Mouse (Mus musculus) gastrocnemius, postnatal 36 days (tissue): Measurements from ENCODE around the gene Acsl3. TPM values are rescaled to one million over a fixed set of nuclear protein-coding genes. Genes with fewer than 3 reads are reported as not detected.
A peak's percentile ranks its signal among the peaks of the same experiment; 100 is the strongest.

Experiments used
- DNase-seq, 2 experiments: peaks; one replicate each; pipeline ENCODE4 v3.0.0; 2022
- intact Hi-C: fragments of 180-260 bp; cut with DNase I; formaldehyde crosslinking; loops from one replicate; pipeline ENCODE4 v1.15.1; 2025
- total RNA-seq, 2 experiments: library from RNA; stranded (reverse); gene quantifications; 2 replicates each; pipeline ENCODE4 v1.2.3; 2021

The Acsl3 gene
- total RNA-seq, 2 experiments from 2014 or later: 7.8 to 11.2 TPM

- no peak for DNase-seq
- intact Hi-C loops: no loop called here
Observed at GRCm38 (mm10) chr1:78682291-78682690, 24.7 kb downstream of the Acsl3 start.

GRCm38 (mm10) chr1:78684128-78684527 lies 26.5 kb downstream of the Acsl3 start:
- intact Hi-C loops: no loop called here
- no peak for DNase-seq

- intact Hi-C loops: no loop called here
- DNase-seq: no peak
Observed at GRCm38 (mm10) chr1:78686872-78687271, 29.2 kb downstream of the Acsl3 start.

DNA sequence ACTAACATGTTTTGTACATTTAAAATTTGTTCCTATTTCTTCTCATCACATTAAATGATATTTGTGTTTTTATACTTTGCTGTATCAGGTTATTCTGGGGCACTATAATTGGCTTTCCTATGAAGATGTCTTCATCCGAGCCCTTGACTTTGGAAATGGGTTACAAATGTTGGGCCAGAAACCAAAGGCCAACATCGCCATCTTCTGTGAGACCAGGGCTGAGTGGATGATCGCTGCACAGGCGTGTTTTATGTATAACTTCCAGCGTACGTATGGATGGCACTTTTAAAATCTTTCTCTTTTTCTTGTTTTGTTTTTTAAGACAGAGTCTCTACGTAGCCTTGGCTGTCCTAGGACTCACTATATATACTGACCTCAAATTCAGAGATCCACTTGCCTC lies 30.5 kb downstream of the Acsl3 start:
- DNase-seq: no peak
- intact Hi-C loops: loop anchor here (2.0 kb wide), 1 partner anchor 151 kb away; no protein-coding TSS in a partner anchor

GRCm38 (mm10) chr1:78694503-78695258 lies 37.1 kb downstream of the Acsl3 start:
- no peak for DNase-seq
- intact Hi-C loops: no loop called here

GRCm38 (mm10) chr1:78696305-78696704 lies 38.7 kb downstream of the Acsl3 start:
- DNase-seq: no peak
- intact Hi-C loops: no loop called here

DNA sequence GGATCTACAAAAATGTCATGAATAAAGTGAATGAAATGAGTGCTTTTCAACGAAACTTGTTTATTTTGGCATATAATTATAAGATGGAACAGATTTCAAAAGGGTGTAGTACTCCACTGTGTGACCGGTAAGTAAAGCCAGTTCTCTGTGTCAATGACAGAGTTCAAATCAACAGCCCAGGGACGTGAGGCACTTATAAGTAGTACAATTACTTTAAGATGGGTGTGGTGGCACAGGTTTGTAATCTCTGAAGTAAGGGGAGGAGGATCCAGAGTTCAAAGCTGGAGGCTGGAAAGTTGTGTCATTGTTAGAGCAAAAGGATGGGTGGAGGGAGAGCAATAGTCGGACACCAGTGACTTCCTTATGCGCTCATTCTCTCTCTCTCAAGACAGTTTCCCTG lies 39.3 kb downstream of the Acsl3 start:
- no peak for DNase-seq
- intact Hi-C loops: no loop called here

DNA sequence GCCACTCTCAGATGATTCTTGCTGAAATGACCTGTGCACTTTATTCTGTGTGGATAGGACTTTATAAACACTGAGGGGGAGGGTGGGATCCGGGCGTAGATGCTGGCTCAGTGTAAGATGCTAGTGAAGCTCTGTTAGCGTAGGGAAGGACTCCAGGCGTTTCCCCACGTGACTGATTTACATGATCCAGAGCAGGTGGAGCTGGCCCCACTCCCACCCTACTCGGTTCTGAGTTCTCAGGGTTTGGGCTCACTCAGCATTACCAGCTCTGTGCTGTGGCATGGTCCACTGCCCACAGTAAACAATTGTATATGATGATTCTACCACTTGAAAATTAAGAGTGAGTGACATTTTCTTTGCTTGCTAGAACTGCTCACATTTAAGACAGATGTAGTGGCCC lies 40.5 kb downstream of the Acsl3 start:
- DNase-seq: no peak
- intact Hi-C loops: no loop called here

- DNase-seq: no peak
- intact Hi-C loops: no loop called here
Observed at GRCm38 (mm10) chr1:78701740-78702139, 44.1 kb downstream of the Acsl3 start.

DNA sequence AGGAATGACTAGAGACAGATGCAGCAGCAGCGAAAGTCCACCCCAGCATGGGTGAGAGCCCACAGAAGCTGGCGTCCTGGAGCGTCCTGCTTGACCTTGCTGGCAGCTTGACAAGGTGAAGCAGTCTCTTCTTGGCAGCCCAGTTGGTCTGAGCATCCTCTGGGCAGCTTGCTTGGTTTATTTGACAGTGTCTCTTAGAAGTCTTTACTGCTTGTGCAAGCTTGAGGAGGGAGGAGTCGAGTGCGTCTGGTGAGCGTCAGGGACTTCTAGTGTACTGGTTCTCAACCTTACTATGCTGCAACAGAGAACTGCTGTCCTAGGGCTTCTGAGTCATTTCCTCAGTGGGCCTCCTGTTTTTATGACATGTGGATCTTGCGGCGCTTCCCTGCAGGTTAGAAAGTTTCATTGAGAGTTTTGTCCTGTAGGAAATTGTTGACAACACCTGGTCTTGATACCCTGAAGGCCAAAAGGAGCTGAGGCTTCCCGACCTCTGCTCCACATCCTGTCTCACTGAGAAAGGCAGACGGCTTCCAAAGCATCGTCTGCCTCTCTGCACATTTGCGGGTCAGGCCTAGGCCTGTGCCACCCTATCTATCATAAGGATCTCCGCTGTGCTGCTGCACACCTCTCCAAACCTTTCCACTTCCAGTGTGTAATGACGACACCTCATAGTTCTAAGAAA lies 44.8 kb downstream of the Acsl3 start:
- no peak for DNase-seq
- intact Hi-C loops: no loop called here

DNA sequence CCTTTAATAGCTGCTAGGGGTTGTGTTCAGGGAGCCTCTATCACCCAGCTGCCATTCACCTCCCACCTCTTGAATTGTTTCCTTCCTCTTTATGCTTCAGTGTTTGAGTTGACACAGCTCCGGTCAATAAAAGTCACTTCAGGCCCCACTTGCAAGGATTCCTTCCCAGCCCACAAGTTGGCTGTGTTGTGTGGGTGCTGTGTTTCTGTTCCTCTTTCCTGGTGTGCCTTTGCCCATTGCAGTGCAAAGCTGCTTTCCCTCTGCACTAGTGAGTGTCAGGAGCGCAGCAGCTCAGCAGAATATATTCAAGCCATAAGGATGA lies 45.3 kb downstream of the Acsl3 start:
- no peak for DNase-seq
- intact Hi-C loops: no loop called here

- intact Hi-C loops: no loop called here
- DNase-seq: no peak
Observed at GRCm38 (mm10) chr1:78706338-78706737, 48.7 kb downstream of the Acsl3 start.

GRCm38 (mm10) chr1:78707280-78707679 lies 49.7 kb downstream of the Acsl3 start:
- intact Hi-C loops: no loop called here
- DNase-seq: no peak

DNA sequence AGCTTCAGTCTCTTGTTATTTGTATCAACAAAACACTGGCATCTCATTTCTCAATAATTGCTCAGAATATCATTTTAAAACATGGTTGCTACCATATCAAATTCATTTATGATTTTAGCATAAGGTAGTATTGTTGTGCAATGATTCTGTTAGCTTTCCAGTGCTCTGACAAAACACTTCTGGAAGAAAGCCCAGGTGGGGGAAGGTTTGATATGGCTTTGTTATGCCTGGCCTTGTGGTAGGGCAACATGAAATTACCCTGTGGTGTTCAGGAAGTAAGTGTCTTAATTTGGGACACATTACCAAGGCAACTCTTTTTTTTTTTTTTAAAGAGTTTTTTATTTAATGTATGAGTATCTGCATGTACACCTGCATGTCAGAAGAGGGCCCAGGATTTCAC lies 52.4 kb downstream of the Acsl3 start:
- intact Hi-C loops: no loop called here
- no peak for DNase-seq

GRCm38 (mm10) chr1:78710613-78711329 lies 53.1 kb downstream of the Acsl3 start:
- intact Hi-C loops: no loop called here
- DNase-seq: no peak

DNA sequence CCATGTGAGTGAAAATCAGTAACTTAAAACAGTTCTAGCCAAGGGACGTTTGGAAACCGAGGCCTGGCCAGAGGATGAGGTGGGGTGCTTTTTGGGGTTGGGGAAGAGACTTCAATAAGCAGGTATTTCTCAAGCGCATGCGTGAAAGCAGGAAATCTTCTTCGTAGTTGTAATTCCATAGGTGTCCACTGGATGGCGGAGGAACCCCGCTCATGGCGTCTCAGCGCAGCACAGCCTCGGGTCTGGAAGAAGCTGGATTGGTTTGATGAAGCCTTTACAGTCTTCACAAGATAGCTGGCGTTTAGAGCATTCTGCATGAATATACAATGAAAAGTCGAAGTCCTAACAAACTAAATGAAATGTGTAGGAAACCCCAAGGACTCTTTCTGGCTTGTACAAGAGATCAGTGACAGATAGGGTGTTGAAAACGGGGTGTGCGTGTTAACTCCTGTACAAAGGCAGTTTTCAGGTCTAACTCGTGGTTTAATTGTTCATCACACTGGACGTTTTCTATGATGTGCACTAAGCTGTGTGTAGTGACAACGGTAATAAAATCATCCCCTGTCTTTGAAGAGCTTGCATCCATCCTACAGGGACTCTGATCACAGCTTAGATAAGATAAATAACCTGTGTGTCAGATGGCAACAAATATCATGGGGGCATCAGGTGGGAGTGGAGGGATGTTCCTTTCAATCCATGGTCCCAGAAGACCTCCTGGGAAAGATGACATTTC lies 67.0 kb downstream of the Acsl3 start:
- intact Hi-C loops: loop anchor here (5.0 to 10.0 kb wide), 2 partner anchors 470 to 958 kb away; no protein-coding TSS in a partner anchor
- DNase-seq: peak; percentile 47 to 51

- no peak for DNase-seq
- intact Hi-C loops: loop anchor here (5.0 to 10.0 kb wide), 2 partner anchors 470 to 957 kb away; no protein-coding TSS in a partner anchor
Observed at GRCm38 (mm10) chr1:78725191-78725490, 67.5 kb downstream of the Acsl3 start.

DNA sequence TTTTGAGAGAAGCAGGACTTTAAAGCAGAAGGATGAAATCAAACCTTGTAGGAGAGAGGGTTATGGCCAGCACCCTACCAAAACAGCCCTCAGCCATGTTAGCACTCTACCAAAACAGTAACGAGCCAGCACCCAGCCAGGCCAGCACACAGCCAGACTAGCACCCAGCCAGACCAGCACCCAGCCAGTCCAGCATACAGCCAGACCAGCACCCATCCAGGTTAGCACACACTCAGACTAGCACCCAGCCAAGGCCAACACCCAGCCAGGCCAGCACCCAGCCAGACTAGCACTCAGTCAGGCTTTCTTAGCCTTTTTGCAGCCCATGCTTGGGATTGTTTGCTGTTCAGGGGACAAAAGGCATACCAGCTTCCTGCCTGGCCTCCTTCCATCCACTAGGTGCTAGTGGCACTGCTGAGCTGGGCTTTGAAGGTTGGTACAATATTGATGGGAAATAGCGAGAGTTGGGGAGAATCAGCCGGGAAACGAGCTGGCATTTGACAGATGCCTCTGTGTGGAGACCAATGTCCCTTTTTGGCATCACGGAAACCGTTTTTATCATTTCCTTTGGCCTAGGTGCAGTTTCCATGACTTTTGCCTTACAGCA lies 68.1 kb downstream of the Acsl3 start:
- intact Hi-C loops: loop anchor here (5.0 to 10.0 kb wide), 2 partner anchors 469 to 957 kb away; no protein-coding TSS in a partner anchor

DNA sequence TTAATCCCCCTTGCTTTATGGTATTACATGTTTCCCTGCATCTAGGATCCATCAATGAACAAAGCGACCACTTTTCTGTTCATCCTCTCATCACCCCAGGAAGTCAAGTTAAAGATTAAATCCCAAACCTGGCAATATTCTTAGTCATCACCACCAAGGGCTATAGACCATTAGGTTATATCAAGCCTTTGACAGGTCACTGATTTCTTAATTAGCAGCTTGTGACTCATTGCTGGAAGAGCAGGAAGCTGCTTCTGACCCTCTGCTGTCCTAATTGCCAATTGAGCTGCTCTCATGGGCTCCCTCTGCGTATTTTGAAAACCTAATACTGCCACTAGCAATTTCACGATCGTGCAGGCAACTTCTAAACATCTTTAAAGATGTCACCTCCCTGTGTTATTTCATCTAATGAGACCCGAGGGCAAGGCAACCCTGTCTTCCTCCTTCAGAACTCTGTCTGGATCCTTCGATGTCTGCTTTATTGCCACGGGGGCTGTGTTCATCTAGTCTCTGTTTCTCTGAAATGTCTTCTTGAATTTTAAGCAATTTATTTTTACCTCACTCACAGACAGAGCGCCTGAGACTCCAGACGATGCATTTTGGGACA lies 72.6 kb downstream of the Acsl3 start:
- intact Hi-C loops: loop anchor here (5.0 kb wide), 1 partner anchor 117 kb away; no protein-coding TSS in a partner anchor
- no peak for DNase-seq

More for the DNA sequence above, 68.1 kb downstream of the Acsl3 start:
- DNase-seq: no peak

- no peak for DNase-seq
- intact Hi-C loops: loop anchor here (5.0 kb wide), 1 partner anchor 115 kb away; no protein-coding TSS in a partner anchor
Observed at GRCm38 (mm10) chr1:78732290-78732689, 74.7 kb downstream of the Acsl3 start.
